Mouse (Mus musculus): ENCODE measurements at regions not wholly inside any gene's neighbourhood (a gene's known extent, or its start where the extent isn't known, plus 50 kb on each side); places are given as distances from the start of the nearest gene placed in this dataset.

DNA sequence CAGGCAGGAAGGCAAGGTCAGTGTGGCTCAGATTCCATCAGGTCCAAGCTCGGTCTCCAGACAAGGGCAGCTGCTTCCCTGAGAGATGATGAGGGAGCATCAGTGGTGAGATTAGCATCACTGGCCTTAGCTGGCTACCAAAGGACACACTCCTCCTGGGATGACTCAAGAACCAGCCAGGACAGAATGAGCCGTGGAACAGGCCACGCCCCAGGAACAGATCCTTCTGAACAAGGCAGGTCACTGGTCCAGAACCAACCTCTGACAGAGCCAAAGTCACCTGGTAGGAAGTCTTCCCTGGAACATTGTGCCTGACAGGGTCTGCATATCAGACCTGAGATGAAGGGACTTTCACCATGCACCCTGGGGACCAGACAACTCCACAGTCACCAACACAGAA is 152.0 kb downstream of the Tomm20 start:
- Histone ChIP-seq H3K36me3 (ENCODE audit: control insufficient read depth, insufficient read depth, low read length) (no peaks in the 10 kb centered on the region), H3K27me3 (ENCODE audit: control insufficient read depth, insufficient read depth, low read length) (no peaks in the 10 kb centered on the region), H3K27ac (ENCODE audit: low read depth, low read length) (no peak overlapping the region), H3K9me3 (ENCODE audit: control insufficient read depth, low read length) (no peaks in the 10 kb centered on the region), H3K4me2 (replicated peaks; ENCODE audit: low read depth, low read length) (no peak overlapping the region), H3K9ac (ENCODE audit: low read depth, low read length) (no peak overlapping the region), H3K4me1 (replicated peaks; ENCODE audit: control insufficient read depth, insufficient read depth, low read length) (no peaks in the 10 kb centered on the region), H3K4me3 (ENCODE audit: low read depth, low read length) (no peak overlapping the region)
- WGBS: 75% methylated on average over 3 of the region's 3 CpGs
- DNase-seq (ENCODE audit: low spot score): no peak
- ATAC-seq (ENCODE audit: low FRiP score): no peak

DNA sequence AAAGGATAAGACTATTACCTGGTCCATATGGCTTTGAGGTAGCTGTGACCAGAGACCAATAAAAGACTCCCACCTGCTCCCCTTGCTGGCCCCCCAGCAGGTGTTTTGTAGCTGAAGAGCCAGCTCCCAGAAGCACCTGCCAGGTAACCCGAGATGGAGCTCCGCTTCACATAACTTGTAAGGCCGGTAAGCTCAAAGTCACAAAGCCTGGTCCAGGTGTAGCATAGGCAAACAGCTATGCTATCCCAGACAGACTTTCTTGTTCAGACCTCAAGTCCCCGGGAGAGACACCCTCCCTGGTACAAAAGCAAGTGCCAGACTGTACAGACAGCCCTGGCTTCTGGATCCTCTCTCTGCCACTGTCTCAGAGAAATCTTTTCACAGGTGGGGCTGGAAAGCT is 154.6 kb downstream of the Tomm20 start:
- H3K9ac ChIP-seq (ENCODE audit: low read depth, low read length): no peak overlapping the region
- DNase-seq (ENCODE audit: low spot score) (no peak), ATAC-seq (ENCODE audit: low FRiP score) (no peak)
- no peak overlapping the region for H3K27ac ChIP-seq (ENCODE audit: low read depth, low read length)
- WGBS: 81% methylated on average over 4 of the region's 4 CpGs
- no peaks in the 10 kb centered on the region; the same call in 1 of the 2 replicates for H3K9me3 ChIP-seq (ENCODE audit: control insufficient read depth, low read length)
- H3K4me3 ChIP-seq (ENCODE audit: low read depth, low read length): no peak overlapping the region
- no peaks in the 10 kb centered on the region for H3K36me3 ChIP-seq (ENCODE audit: control insufficient read depth, insufficient read depth, low read length)
- no peak overlapping the region for H3K4me2 ChIP-seq (replicated peaks; ENCODE audit: low read depth, low read length)
- H3K27me3 ChIP-seq (ENCODE audit: control insufficient read depth, insufficient read depth, low read length): no peaks in the 10 kb centered on the region
- H3K4me1 ChIP-seq (replicated peaks; ENCODE audit: control insufficient read depth, insufficient read depth, low read length): no peaks in the 10 kb centered on the region

- Histone ChIP-seq H3K27me3 (ENCODE audit: control insufficient read depth, insufficient read depth, low read length) (no peaks in the 10 kb centered on the region), H3K4me2 (replicated peaks; ENCODE audit: low read depth, low read length) (no peak overlapping the region), H3K4me3 (ENCODE audit: low read depth, low read length) (no peak overlapping the region), H3K36me3 (ENCODE audit: control insufficient read depth, insufficient read depth, low read length) (no peaks in the 10 kb centered on the region), H3K4me1 (replicated peaks; ENCODE audit: control insufficient read depth, insufficient read depth, low read length) (no peaks in the 10 kb centered on the region), H3K27ac (ENCODE audit: low read depth, low read length) (no peak overlapping the region), H3K9me3 (ENCODE audit: control insufficient read depth, low read length) (no peaks in the 10 kb centered on the region; the same call in 1 of the 2 replicates), H3K9ac (ENCODE audit: low read depth, low read length) (no peak overlapping the region)
- WGBS: 93% methylated on average over 9 of the region's 9 CpGs
- DNase-seq (ENCODE audit: low spot score): no peak
- no peak for ATAC-seq (ENCODE audit: low FRiP score)
Measured at GRCm38 (mm10) chr8:126790214-126790613, 155.4 kb downstream of the Tomm20 start.

DNA sequence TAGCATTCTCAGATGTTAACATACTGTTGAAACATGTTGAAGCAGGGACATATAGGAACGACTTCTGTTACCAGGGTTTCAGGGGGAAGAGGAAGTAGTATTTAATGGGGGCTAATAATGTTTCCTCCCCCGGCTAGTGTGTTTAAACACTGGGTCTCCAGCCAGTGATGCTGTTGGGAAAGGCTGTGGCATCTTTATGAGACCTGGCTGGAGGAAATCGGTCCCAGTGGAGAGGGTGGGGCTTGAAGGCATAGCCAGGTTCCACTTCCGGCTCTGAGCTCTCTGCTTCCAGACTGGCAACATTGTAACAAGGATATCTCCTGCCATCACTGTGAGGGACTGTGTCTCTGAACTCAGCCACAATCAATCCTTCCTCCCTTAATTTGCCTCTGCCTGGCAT is 156.6 kb downstream of the Tomm20 start:
- H3K27me3 ChIP-seq (ENCODE audit: control insufficient read depth, insufficient read depth, low read length): no peaks in the 10 kb centered on the region
- H3K4me3 ChIP-seq (ENCODE audit: low read depth, low read length): no peak overlapping the region
- H3K4me1 ChIP-seq (replicated peaks; ENCODE audit: control insufficient read depth, insufficient read depth, low read length): no peaks in the 10 kb centered on the region
- H3K27ac ChIP-seq (ENCODE audit: low read depth, low read length): no peak overlapping the region
- DNase-seq (ENCODE audit: low spot score): no peak
- no peaks in the 10 kb centered on the region; the same call in 1 of the 2 replicates for H3K9me3 ChIP-seq (ENCODE audit: control insufficient read depth, low read length)
- ATAC-seq (ENCODE audit: low FRiP score): no peak
- H3K36me3 ChIP-seq (ENCODE audit: control insufficient read depth, insufficient read depth, low read length): no peaks in the 10 kb centered on the region
- H3K4me2 ChIP-seq (replicated peaks; ENCODE audit: low read depth, low read length): no peak overlapping the region
- WGBS: 78% methylated on average over 4 of the region's 4 CpGs
- H3K9ac ChIP-seq (ENCODE audit: low read depth, low read length): no peak overlapping the region

DNA sequence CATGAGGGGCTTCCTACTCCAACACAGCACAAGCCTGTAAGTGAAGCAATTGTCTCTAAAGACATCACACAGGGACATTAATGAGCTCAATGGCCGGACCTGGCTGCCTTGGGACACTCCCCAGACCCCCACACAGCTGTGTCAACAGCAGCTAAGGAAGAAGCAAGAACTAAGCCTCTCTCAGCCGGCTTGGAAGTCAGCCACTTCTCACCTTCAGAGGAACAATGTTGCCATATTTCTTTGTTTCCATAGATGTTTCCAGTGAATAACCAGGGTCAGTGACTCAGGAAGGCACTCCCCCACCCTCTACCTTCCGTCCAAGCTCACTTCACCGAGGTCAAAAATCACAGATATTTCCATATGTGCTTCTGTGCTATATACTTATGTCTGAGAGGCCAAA is 157.0 kb downstream of the Tomm20 start:
- H3K27me3 ChIP-seq (ENCODE audit: control insufficient read depth, insufficient read depth, low read length): no peaks in the 10 kb centered on the region
- no peaks in the 10 kb centered on the region for H3K36me3 ChIP-seq (ENCODE audit: control insufficient read depth, insufficient read depth, low read length)
- no peaks in the 10 kb centered on the region; the same call in 1 of the 2 replicates for H3K9me3 ChIP-seq (ENCODE audit: control insufficient read depth, low read length)
- no peaks in the 10 kb centered on the region for H3K4me1 ChIP-seq (replicated peaks; ENCODE audit: control insufficient read depth, insufficient read depth, low read length)
- ATAC-seq (ENCODE audit: low FRiP score) (no peak), DNase-seq (ENCODE audit: low spot score) (no peak)
- no peak overlapping the region for H3K4me3 ChIP-seq (ENCODE audit: low read depth, low read length)
- 59% methylated on average over 4 of the region's 4 CpGs for WGBS
- no peak overlapping the region for H3K27ac ChIP-seq (ENCODE audit: low read depth, low read length)
- no peak overlapping the region for H3K9ac ChIP-seq (ENCODE audit: low read depth, low read length)
- no peak overlapping the region for H3K4me2 ChIP-seq (replicated peaks; ENCODE audit: low read depth, low read length)

- ATAC-seq (ENCODE audit: low FRiP score) (no peak), DNase-seq (ENCODE audit: low spot score) (no peak)
- Histone ChIP-seq H3K4me1 (replicated peaks; ENCODE audit: control insufficient read depth, insufficient read depth, low read length) (no peaks in the 10 kb centered on the region), H3K9ac (ENCODE audit: low read depth, low read length) (no peak overlapping the region), H3K4me3 (ENCODE audit: low read depth, low read length) (no peak overlapping the region), H3K27me3 (ENCODE audit: control insufficient read depth, insufficient read depth, low read length) (no peaks in the 10 kb centered on the region), H3K27ac (ENCODE audit: low read depth, low read length) (no peak overlapping the region), H3K4me2 (replicated peaks; ENCODE audit: low read depth, low read length) (no peak overlapping the region), H3K9me3 (ENCODE audit: control insufficient read depth, low read length) (no peaks in the 10 kb centered on the region; the same call in 1 of the 2 replicates), H3K36me3 (ENCODE audit: control insufficient read depth, insufficient read depth, low read length) (no peaks in the 10 kb centered on the region)
- WGBS: 79% methylated on average over 8 of the region's 8 CpGs
Measured at GRCm38 (mm10) chr8:126787398-126787797, 158.2 kb downstream of the Tomm20 start.

DNA sequence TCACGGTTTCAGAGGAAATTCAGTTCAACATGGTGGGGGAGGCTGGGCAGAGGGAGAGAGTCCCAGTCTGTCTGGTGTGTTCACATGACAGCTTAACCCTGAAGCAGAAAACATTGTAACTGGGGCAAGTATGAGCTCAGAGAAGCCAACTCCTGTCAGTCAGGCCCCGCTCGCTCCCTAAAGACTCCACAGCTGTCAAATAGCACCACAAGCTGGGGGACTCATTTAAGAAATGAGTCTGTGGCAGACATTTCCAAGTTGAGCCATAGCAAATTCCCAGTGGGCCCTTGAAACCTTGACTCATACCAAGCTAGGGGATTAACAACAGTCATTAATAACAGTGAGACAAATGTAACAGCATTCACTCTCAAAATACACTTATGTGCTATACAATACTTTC is 160.4 kb downstream of the Tomm20 start:
- Histone ChIP-seq H3K4me2 (replicated peaks; ENCODE audit: low read depth, low read length) (no peak overlapping the region), H3K9ac (ENCODE audit: low read depth, low read length) (no peak overlapping the region), H3K4me1 (replicated peaks; ENCODE audit: control insufficient read depth, insufficient read depth, low read length) (no peaks in the 10 kb centered on the region), H3K36me3 (ENCODE audit: control insufficient read depth, insufficient read depth, low read length) (no peaks in the 10 kb centered on the region), H3K4me3 (ENCODE audit: low read depth, low read length) (no peak overlapping the region), H3K27me3 (ENCODE audit: control insufficient read depth, insufficient read depth, low read length) (no peaks in the 10 kb centered on the region), H3K9me3 (ENCODE audit: control insufficient read depth, low read length) (no peaks in the 10 kb centered on the region; the same call in 1 of the 2 replicates), H3K27ac (ENCODE audit: low read depth, low read length) (no peak overlapping the region)
- DNase-seq (ENCODE audit: low spot score): no peak
- no peak for ATAC-seq (ENCODE audit: low FRiP score)
- 94% methylated on average over 3 of the region's 3 CpGs for WGBS

DNA sequence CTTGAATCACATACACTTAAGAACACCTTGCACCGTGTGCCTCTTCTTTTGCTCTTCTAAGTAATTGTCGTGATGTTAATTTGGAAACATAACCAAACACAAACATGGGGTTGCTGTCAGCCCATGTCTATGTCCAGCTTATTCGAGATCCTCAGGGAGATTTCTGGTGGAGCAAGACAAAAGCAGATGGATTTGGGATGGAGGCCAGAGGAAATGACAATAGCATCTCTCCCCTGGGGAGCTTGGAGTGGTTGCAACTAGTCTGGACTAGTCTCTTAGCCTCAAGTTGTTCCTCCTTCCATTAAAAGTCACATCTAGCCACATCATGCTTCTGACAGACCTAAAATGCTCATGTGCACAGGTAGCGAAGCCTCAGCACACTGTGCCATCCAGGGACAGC is 161.0 kb downstream of the Tomm20 start:
- Histone ChIP-seq H3K27me3 (ENCODE audit: control insufficient read depth, insufficient read depth, low read length) (no peaks in the 10 kb centered on the region), H3K27ac (ENCODE audit: low read depth, low read length) (no peak overlapping the region), H3K4me3 (ENCODE audit: low read depth, low read length) (no peak overlapping the region), H3K36me3 (ENCODE audit: control insufficient read depth, insufficient read depth, low read length) (no peaks in the 10 kb centered on the region), H3K9me3 (ENCODE audit: control insufficient read depth, low read length) (no peaks in the 10 kb centered on the region; the same call in 1 of the 2 replicates), H3K4me2 (replicated peaks; ENCODE audit: low read depth, low read length) (no peak overlapping the region), H3K4me1 (replicated peaks; ENCODE audit: control insufficient read depth, insufficient read depth, low read length) (no peaks in the 10 kb centered on the region), H3K9ac (ENCODE audit: low read depth, low read length) (no peak overlapping the region)
- ATAC-seq (ENCODE audit: low FRiP score) (no peak), DNase-seq (ENCODE audit: low spot score) (no peak)
- 92% methylated on average over 4 of the region's 4 CpGs for WGBS

DNA sequence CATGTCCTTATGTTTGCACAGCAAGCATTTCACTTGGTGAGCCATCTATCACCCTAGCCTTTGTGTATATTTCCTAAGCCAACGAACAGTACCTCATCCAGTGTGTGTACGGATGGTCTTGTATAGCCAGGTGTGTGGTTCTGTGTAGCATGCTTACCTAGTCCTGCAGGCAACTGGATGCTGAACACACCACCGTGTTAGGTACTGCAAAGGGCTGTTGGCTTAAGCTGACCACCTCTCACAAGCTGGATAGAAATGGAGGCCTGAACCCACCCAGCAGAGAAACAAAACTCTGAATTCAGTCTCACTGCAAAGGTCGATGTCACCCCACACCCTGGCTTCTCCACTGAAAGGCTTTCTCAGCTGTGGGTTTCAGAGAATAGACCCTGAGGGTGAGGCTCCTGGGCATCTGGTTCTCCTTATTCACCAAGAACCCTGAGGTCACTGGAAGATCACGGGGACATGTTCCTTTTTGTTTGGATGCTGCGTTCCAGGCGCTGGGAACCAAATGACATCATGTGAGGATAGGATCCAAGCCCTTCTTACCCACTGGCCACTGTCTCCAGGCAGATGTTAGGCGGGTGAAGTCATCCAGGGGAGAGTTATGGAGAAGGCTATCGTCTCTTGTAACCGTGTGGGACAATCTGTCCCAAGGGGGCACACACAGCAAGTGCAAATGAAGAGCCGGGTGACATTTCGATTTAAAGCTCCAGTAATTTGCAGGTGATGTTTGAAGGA is 161.8 kb downstream of the Tomm20 start:
- H3K27me3 ChIP-seq (ENCODE audit: control insufficient read depth, insufficient read depth, low read length): no peaks in the 10 kb centered on the region
- no peak overlapping the region for H3K4me2 ChIP-seq (replicated peaks; ENCODE audit: low read depth, low read length)
- DNase-seq (ENCODE audit: low spot score) (no peak), ATAC-seq (ENCODE audit: low FRiP score) (no peak)
- H3K9ac ChIP-seq (ENCODE audit: low read depth, low read length): no peak overlapping the region
- no peak overlapping the region for H3K4me3 ChIP-seq (ENCODE audit: low read depth, low read length)
- no peak overlapping the region for H3K27ac ChIP-seq (ENCODE audit: low read depth, low read length)
- H3K9me3 ChIP-seq (ENCODE audit: control insufficient read depth, low read length): no peaks in the 10 kb centered on the region; the same call in 1 of the 2 replicates
- H3K4me1 ChIP-seq (replicated peaks; ENCODE audit: control insufficient read depth, insufficient read depth, low read length): no peaks in the 10 kb centered on the region
- no peaks in the 10 kb centered on the region for H3K36me3 ChIP-seq (ENCODE audit: control insufficient read depth, insufficient read depth, low read length)
- WGBS: 80% methylated on average over 12 of the region's 12 CpGs

Measured in hindbrain, embryonic 11.5 days (tissue).